Mouse (Mus musculus) hindbrain, embryonic 11.5 days (tissue): ENCODE measurements around the gene Taar3. TPM values are rescaled to one million over a fixed set of nuclear protein-coding genes. Genes with fewer than 3 reads are reported as not detected.

Experiments used
- ATAC-seq: fragments of 200-750 bp; cut with Nextera tagmentation; 2 replicates; pipeline ENCODE4 v1.8.0; 2017; ENCODE audit warnings: mild to moderate bottlenecking, moderate TSS enrichment, moderate library complexity; ENCODE audit not compliant: low FRiP score
- DNase-seq: peaks from one replicate; pipeline ENCODE4 v3.0.0-alpha.2; 2015; ENCODE audit warnings: low spot score
- H3K27ac ChIP-seq: fragments of 300-500 bp; sonication (generic); 2 replicates; pipeline ENCODE4 v1.5.1; 2014; ENCODE audit warnings: mild to moderate bottlenecking, low read depth, low read length
- H3K27me3 ChIP-seq: fragments of 300-500 bp; sonication (generic); 2 replicates; pipeline ENCODE4 v1.6.1; 2014; ENCODE audit warnings: mild to moderate bottlenecking, low read length, moderate library complexity, mixed read lengths; ENCODE audit not compliant: control insufficient read depth, insufficient read depth
- H3K36me3 ChIP-seq: fragments of 300-500 bp; sonication (generic); 2 replicates; pipeline ENCODE4 v1.6.1; 2014; ENCODE audit warnings: mild to moderate bottlenecking, low read length, moderate library complexity, mixed read lengths; ENCODE audit not compliant: control insufficient read depth, insufficient read depth
- H3K4me1 ChIP-seq: fragments of 300-500 bp; sonication (generic); replicated peaks from 2 replicates; pipeline ENCODE4 v1.6.1; 2014; ENCODE audit warnings: low read length, mixed read lengths; ENCODE audit not compliant: control insufficient read depth, insufficient read depth
- H3K4me2 ChIP-seq: fragments of 300-500 bp; sonication (generic); replicated peaks from 2 replicates; pipeline ENCODE4 v1.6.1; 2014; ENCODE audit warnings: mild to moderate bottlenecking, low read depth, low read length
- H3K4me3 ChIP-seq: fragments of 300-500 bp; sonication (generic); 2 replicates; pipeline ENCODE4 v1.5.1; 2014; ENCODE audit warnings: low read depth, low read length
- H3K9ac ChIP-seq: fragments of 300-500 bp; sonication (generic); 2 replicates; pipeline ENCODE4 v1.6.1; 2014; ENCODE audit warnings: low read depth, low read length
- H3K9me3 ChIP-seq: fragments of 300-500 bp; sonication (generic); 2 replicates; pipeline ENCODE4 v1.6.1; 2016; ENCODE audit warnings: low read length; ENCODE audit not compliant: control insufficient read depth
- WGBS: fragments of 180-500 bp; shearing (Covaris S2); extraction: QIAGEN DNeasy Blood & Tissue Kit; methylation state at CpG from one replicate; pipeline ENCODE4 v1.1.7; 2014; 5-methylcytosine and 5-hydroxymethylcytosine counted together
- polyA plus RNA-seq: library from polyadenylated mRNA; unstranded; fragments of >200 nt; fragmentation: Nextera tagmentation; extraction: Ambion mirVana; gene quantifications from 2 replicates; pipeline ENCODE4 v1.2.1, GENCODE M21; 2014

Taar3 gene
- polyA plus RNA-seq, 1 experiment from 2014 or later, result not detected

DNA sequence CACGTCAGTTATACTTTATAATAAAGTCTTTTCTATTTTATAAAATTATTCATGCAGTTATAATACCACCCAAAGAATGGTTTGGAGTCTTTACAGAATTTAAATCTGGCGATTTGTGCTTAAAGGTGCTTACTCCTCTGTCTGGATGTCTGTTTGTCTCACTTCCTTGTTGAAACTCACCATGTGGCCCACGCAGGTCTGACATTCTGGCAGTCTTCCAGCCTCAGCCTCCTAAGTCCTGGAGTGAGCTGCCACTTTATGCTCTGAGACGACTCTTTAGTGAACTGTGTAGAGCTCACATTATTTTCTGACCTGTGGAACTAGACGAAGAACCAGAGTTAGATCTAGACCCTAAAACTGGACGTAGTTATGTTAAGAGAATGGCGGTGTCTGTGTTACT, 1.3 kb upstream of the Taar3 start:
- DNase-seq (no peak), ATAC-seq (no peak)
- Histone ChIP-seq H3K9me3 (no peaks in the 10 kb centered on the region), H3K4me1 (no peaks in the 10 kb centered on the region), H3K27me3 (no peaks in the 10 kb centered on the region), H3K27ac (no peak overlapping the region), H3K4me3 (no peak overlapping the region), H3K9ac (no peak overlapping the region), H3K36me3 (no peaks in the 10 kb centered on the region), H3K4me2 (no peak overlapping the region)
- 80% methylated on average over 7 of the region's 7 CpGs for WGBS

DNA sequence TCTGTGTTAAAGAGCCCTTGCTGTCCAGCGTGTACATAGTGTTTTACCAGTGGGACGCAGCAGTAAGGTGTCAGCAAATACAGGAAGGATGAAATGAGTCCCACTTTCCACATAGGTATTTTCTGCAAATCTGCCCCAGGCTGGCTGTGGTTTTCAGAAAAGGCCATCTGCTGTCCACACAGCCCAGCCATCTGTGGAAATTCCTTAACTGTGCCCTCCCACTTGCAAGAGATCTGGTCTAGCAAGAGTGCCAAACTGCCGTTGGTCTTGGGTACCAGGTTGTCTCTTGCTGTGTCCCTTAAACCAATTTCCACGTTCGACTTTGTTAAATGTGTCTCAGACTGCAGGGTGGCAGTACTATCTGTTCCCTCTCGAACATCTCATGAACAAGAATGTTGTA, 2.4 kb downstream of the Taar3 start:
- Histone ChIP-seq H3K9me3 (no peaks in the 10 kb centered on the region), H3K36me3 (no peaks in the 10 kb centered on the region), H3K4me1 (no peaks in the 10 kb centered on the region), H3K4me2 (no peak overlapping the region), H3K4me3 (no peak overlapping the region), H3K27ac (no peak overlapping the region), H3K27me3 (no peaks in the 10 kb centered on the region), H3K9ac (no peak overlapping the region)
- WGBS, result 90% methylated on average over 6 of the region's 6 CpGs
- ATAC-seq (no peak), DNase-seq (no peak)

DNA sequence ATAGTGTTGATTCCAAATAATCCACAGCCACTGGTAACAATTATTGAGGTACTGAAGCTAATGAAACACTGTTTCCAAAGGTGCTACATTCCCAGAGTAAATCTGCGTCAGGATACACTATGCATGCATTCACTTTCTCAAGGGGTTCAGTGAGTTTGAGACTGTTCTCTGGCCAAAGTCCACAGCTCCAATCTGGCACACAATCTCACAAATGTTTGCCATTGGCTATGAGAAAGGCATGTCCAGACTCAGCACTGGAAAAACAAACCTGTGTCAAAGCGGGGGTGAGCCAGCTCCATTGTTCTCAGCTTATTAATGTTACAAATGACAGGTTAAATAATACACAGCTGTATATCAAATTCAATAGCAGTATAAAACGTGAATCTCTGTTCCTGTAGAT, 9.7 kb downstream of the Taar3 start:
- no peaks in the 10 kb centered on the region for H3K4me1 ChIP-seq
- H3K9me3 ChIP-seq, result no peaks in the 10 kb centered on the region
- H3K27ac ChIP-seq, result no peak overlapping the region
- H3K36me3 ChIP-seq, result no peaks in the 10 kb centered on the region
- no peaks in the 10 kb centered on the region for H3K27me3 ChIP-seq
- DNase-seq (no peak), ATAC-seq (no peak)
- no peak overlapping the region for H3K4me3 ChIP-seq
- H3K9ac ChIP-seq, result no peak overlapping the region
- no peak overlapping the region for H3K4me2 ChIP-seq
- WGBS, result 74% methylated on average over 3 of the region's 3 CpGs

DNA sequence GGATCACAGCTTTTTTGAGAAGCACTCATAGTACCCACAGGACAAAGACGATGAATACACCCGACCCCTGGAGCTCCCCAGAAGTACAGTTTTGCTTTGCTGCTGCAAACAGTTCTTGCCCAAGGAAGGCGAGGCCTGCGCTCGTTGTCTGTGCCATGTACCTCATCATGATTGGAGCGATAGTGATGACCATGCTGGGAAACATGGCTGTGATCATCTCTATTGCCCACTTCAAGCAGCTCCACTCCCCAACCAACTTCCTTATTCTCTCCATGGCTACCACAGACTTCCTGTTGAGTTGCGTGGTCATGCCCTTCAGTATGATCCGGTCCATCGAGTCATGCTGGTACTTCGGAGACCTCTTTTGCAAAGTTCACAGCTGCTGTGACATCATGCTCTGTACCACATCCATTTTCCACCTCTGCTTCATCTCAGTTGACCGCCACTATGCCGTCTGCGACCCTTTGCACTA, 11.1 kb downstream of the Taar3 start, which contains the start of gene Taar4:
Gene Taar4 (plus strand): TSS at position 51 of the 472 bp plus-strand sequence.
- no peak within 1 kb of the TSS for H3K4me3 ChIP-seq
- DNase-seq, result no peak
- H3K4me2 ChIP-seq, result no peak within 1 kb of the TSS
- 97% methylated on average over 13 of the region's 13 CpGs for WGBS
- H3K9me3 ChIP-seq, result no peaks in the 10 kb centered on the region
- H3K4me1 ChIP-seq, result no peaks in the 10 kb centered on the region
- no peaks in the 10 kb centered on the region for H3K27me3 ChIP-seq
- ATAC-seq, result no peak
- no peak within 1 kb of the TSS for H3K9ac ChIP-seq
- H3K36me3 ChIP-seq, result no peaks in the 10 kb centered on the region
- H3K27ac ChIP-seq, result no peak within 1 kb of the TSS

DNA sequence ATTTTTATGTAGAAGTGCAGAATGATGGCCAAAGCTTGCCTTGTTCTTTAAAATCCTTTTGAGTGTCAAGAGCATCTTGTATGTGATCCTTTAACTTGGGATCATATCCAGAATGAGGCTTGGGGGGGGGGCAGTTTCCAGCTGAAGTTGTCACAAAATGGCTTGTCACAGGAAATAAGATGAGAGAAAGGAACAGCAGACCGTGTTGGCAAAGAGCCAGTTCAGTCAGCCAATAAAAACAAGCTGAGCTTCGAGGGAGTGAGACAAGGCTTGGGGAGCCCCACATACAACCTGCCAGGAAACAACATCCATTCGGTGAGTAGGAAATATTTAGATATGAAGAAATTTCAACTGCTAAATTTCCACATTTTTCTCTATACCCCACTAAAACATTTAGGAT, 14.1 kb downstream of the Taar3 start:
- no peak for DNase-seq
- Histone ChIP-seq H3K9ac (no peak overlapping the region), H3K36me3 (no peaks in the 10 kb centered on the region), H3K4me2 (no peak overlapping the region), H3K27me3 (no peaks in the 10 kb centered on the region), H3K9me3 (no peaks in the 10 kb centered on the region), H3K4me3 (no peak overlapping the region), H3K4me1 (no peaks in the 10 kb centered on the region), H3K27ac (no peak overlapping the region)
- 66% methylated on average over 3 of the region's 3 CpGs for WGBS
- ATAC-seq, result no peak

DNA sequence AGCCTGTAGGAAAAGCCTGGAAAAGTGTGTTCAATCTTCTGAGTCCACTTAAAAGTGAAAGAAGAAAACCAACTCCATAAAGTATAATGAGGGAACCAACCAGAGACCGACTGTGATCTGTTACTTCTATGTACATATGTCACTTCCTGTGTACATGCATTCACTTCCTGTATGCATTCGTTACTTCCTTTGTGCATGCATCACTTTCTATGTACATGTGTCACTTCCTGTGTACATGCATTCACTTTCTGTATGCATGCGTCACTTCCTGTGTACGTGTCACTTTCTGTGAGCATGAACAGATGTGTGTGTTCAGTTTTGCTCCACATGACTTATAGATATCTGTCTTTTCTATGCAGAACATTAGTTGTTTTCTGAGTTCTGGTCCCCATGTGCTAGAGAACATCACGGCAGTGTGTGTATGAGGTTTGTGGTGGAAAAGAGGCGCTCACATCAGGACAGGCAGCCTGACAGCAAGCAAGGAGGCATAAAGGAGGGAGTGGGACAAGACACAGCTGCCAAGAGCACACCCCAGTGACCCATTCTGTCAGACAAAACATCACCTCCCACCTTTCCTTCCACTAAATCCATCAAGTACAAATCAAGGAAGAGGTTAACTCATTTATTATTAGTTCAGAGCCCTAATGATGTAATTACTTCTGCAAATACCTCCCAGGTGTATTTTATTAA, 15.7 kb downstream of the Taar3 start:
- Histone ChIP-seq H3K27me3 (no peaks in the 10 kb centered on the region), H3K9me3 (no peaks in the 10 kb centered on the region), H3K4me1 (no peaks in the 10 kb centered on the region), H3K36me3 (no peaks in the 10 kb centered on the region), H3K4me2 (no peak overlapping the region), H3K9ac (no peak overlapping the region), H3K27ac (no peak overlapping the region), H3K4me3 (no peak overlapping the region)
- DNase-seq (no peak), ATAC-seq (no peak)
- 88% methylated on average over 6 of the region's 6 CpGs for WGBS

DNA sequence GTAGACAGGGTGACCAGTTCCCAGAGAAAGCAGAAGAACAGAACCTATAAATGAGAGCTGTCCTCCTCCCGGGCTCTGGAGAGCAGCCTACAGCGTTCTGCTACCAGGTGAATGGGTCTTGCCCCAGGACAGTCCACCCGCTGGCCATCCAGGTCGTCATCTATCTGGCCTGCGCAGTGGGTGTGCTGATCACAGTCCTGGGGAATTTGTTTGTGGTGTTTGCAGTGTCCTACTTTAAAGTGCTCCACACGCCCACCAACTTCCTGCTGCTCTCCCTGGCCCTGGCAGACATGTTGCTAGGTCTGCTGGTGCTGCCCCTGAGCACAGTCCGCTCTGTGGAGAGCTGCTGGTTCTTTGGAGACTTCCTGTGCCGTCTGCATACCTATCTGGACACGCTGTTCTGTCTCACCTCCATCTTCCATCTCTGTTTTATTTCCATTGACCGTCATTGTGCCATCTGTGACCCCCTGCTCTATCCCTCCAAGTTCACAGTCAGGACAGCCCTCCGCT, 21.4 kb downstream of the Taar3 start, which contains the start of gene Taar5:
Gene Taar5 (plus strand): TSS at position 51 of the 510 bp plus-strand sequence.
- Histone ChIP-seq H3K27me3 (no peaks in the 10 kb centered on the region), H3K4me2 (no peak within 1 kb of the TSS), H3K4me3 (no peak within 1 kb of the TSS), H3K9ac (no peak within 1 kb of the TSS), H3K4me1 (no peaks in the 10 kb centered on the region), H3K36me3 (no peaks in the 10 kb centered on the region), H3K9me3 (no peaks in the 10 kb centered on the region), H3K27ac (no peak within 1 kb of the TSS)
- WGBS, result 91% methylated on average over 11 of the region's 11 CpGs
- DNase-seq (no peak), ATAC-seq (no peak)

DNA sequence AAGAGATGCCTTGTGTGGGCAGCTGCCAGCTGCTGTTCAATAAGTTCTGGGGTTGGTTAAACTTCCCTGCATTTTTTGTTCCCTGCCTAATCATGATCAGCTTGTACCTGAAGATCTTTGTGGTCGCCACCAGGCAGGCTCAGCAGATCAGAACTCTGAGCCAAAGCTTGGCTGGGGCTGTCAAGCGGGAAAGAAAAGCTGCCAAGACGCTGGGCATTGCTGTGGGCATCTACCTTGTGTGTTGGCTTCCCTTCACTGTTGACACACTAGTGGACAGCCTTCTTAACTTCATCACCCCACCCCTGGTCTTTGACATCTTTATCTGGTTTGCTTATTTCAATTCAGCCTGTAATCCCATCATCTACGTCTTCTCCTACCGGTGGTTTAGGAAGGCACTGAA, 21.9 kb downstream of the Taar3 start:
- H3K9ac ChIP-seq, result no peak overlapping the region
- no peaks in the 10 kb centered on the region for H3K27me3 ChIP-seq
- WGBS, result 88% methylated on average over 5 of the region's 5 CpGs
- no peaks in the 10 kb centered on the region for H3K4me1 ChIP-seq
- no peak overlapping the region for H3K4me2 ChIP-seq
- H3K4me3 ChIP-seq, result no peak overlapping the region
- H3K36me3 ChIP-seq, result no peaks in the 10 kb centered on the region
- H3K27ac ChIP-seq, result no peak overlapping the region
- DNase-seq (no peak), ATAC-seq (no peak)
- no peaks in the 10 kb centered on the region for H3K9me3 ChIP-seq

DNA sequence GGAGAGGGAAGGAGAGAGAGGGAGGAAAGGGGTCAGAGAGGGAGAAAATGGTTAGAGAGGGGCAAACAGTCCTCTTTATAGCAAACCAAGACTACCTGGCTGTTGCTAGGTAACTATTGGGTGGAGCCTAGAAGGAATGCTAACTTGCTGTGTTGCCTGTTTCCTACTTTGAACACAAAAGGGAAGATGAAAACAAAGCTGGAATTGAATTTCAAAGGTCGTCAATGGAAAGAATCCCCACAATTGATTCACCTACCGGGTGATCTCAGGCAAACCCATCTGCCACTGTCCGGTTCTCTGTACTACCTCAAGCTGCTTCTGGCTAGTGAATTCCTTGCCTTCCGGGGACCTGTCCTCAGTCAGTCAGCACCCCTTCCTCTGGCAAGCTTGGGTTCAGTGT, 28.6 kb downstream of the Taar3 start:
- H3K36me3 ChIP-seq, result no peaks in the 10 kb centered on the region
- 45% methylated on average over 4 of the region's 4 CpGs for WGBS
- H3K9me3 ChIP-seq, result no peaks in the 10 kb centered on the region
- DNase-seq (no peak), ATAC-seq (no peak)
- H3K9ac ChIP-seq, result no peak overlapping the region
- no peak overlapping the region for H3K4me3 ChIP-seq
- H3K4me2 ChIP-seq, result no peak overlapping the region
- H3K4me1 ChIP-seq, result no peaks in the 10 kb centered on the region
- no peak overlapping the region for H3K27ac ChIP-seq
- no peaks in the 10 kb centered on the region for H3K27me3 ChIP-seq
